Mouse (Mus musculus) MEL (cell line): Measurements from ENCODE around the gene Hist1h2bc.

Source experiments
- CTCF ChIP-seq, 3 experiments: IDR thresholded peaks in 2 of 3; conservative IDR thresholded peaks in 1 of 3; 2 replicates each; pipeline ENCODE4 v1.5.1; 2011 to 2012; ENCODE audit warnings: low read length in 3 of 3, low read depth in 2 of 3, mild to moderate bottlenecking in 2 of 3, improper control_type of control experiment in 1 of 3, inconsistent platforms in 1 of 3, mixed read lengths in 1 of 3, moderate library complexity in 1 of 3; ENCODE audit not compliant: control insufficient read depth in 1 of 3, insufficient read depth in 1 of 3, poor library complexity in 1 of 3, severe bottlenecking in 1 of 3
- E2F4 ChIP-seq: IDR thresholded peaks from 2 replicates; pipeline ENCODE4 v1.6.1; 2011; ENCODE audit warnings: low read depth, low read length, improper control_type of control experiment, borderline replicate concordance
- EP300 ChIP-seq, 2 experiments: IDR thresholded peaks; 2 replicates each; pipeline ENCODE4 v1.6.1; 2011; ENCODE audit warnings: improper control_type of control experiment in 2 of 2, low read length in 2 of 2, low read depth in 1 of 2, mild to moderate bottlenecking in 1 of 2
- GATA1 ChIP-seq: IDR thresholded peaks from 2 replicates; pipeline ENCODE4 v1.6.1; 2011; ENCODE audit warnings: low read depth, low read length, improper control_type of control experiment
- JUND ChIP-seq: IDR thresholded peaks from 2 replicates; pipeline ENCODE4 v1.6.1; 2011; ENCODE audit warnings: low read depth, mild to moderate bottlenecking, improper control_type of control experiment, low read length
- MAFK ChIP-seq: IDR thresholded peaks from 2 replicates; pipeline ENCODE4 v1.6.1; 2011; ENCODE audit warnings: low read depth, mild to moderate bottlenecking, low read length, improper control_type of control experiment, borderline replicate concordance
- MEF2A ChIP-seq: IDR thresholded peaks from 2 replicates; pipeline ENCODE4 v1.6.1; 2014; ENCODE audit warnings: low read depth, mild to moderate bottlenecking, inconsistent platforms, low read length, improper control_type of control experiment; ENCODE audit not compliant: poor library complexity, insufficient replicate concordance, severe bottlenecking; ENCODE audit errors: extremely low read depth
- NRF1 ChIP-seq: IDR thresholded peaks from 2 replicates; pipeline ENCODE4 v1.6.1; 2014; ENCODE audit warnings: low read depth, mild to moderate bottlenecking, inconsistent platforms, low read length, improper control_type of control experiment, moderate library complexity; ENCODE audit not compliant: poor library complexity, insufficient read depth, severe bottlenecking
- POLR2A ChIP-seq, 2 experiments: IDR thresholded peaks; 2 replicates each; pipeline ENCODE4 v1.6.1; 2011 to 2012; ENCODE audit warnings: low read length in 2 of 2, mild to moderate bottlenecking in 2 of 2, control low read depth in 1 of 2, improper control_type of control experiment in 1 of 2, low read depth in 1 of 2, moderate library complexity in 1 of 2; ENCODE audit not compliant: control insufficient read depth in 1 of 2, insufficient read depth in 1 of 2, poor library complexity in 1 of 2
- ZKSCAN1 ChIP-seq: IDR thresholded peaks from 2 replicates; pipeline ENCODE4 v1.6.1; 2012; ENCODE audit warnings: low read depth, mild to moderate bottlenecking, inconsistent platforms, low read length, improper control_type of control experiment, moderate library complexity

DNA sequence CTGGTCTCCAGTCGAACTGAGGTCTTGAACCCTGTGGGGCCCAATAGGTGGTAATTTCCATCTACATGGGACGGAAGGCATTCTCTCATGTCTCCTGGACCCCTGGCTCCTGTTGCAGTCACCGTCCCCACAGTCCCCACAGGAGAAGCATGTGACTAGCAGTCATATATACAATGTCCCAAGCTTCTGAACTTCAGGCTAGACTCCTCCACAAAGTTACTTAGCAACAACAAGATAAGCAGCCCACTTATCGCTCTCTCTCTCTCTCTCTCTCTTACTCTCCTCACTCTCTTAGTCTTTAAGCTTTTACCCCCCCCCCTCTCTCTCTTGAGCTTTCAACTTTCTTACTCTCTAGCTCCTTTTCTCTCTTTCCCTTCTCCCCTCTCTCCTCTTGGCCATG, 40.2 kb downstream of the Hist1h2bc start:
- TF ChIP-seq CTCF (IDR thresholded peaks at IDR 0.05 in 2 of 3, conservative IDR thresholded peaks at IDR 0.05 in 1 of 3; ENCODE audit: control insufficient read depth in 1 of 3, insufficient read depth in 1 of 3, low read depth in 2 of 3, low read length in 3 of 3, poor library complexity in 1 of 3, severe bottlenecking in 1 of 3) = no peak
- no peak for TF ChIP-seq MEF2A
- no peak for TF ChIP-seq NRF1
- no peak for TF ChIP-seq E2F4
- peak; percentile 99 for TF ChIP-seq JUND
- TF ChIP-seq EP300 (IDR thresholded peaks at IDR 0.05; ENCODE audit: low read depth in 1 of 2, low read length in 2 of 2) = peak; percentile 69 to 84
- TF ChIP-seq POLR2A (IDR thresholded peaks at IDR 0.05; ENCODE audit: control insufficient read depth in 1 of 2, insufficient read depth in 1 of 2, low read depth in 1 of 2, low read length in 2 of 2, poor library complexity in 1 of 2) = no peak
- no peak for TF ChIP-seq ZKSCAN1
- no peak for TF ChIP-seq MAFK
- peak; percentile 97 for TF ChIP-seq GATA1
